Mouse (Mus musculus) frontal cortex, postnatal 14 days (tissue): ENCODE data around the gene Slc39a1.

Source experiments
- DNase-seq, 2 experiments: peaks; one replicate each; pipeline ENCODE4 v3.0.0; 2022; ENCODE audit warnings: low spot score in 2 of 2

Gene Slc39a1

DNA sequence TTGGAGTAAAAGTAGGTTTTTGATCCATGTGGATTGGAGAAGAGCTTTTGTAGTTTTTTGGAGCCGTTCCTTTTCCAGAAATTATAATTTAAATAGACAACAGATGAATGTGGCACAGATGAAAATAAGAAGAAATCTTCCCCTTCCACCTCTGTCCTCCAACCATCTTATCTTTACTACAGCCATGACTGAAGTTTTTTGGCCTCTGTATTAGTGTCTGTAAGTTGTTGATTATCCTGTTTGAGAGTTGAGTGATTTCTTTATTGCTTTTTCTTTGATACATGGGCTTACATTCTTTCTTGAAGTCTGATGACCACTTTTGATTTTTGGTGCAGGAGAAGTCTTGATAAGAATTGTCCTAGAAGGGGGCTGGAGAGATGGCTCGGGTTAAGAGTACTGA is 46.7 kb downstream of the Slc39a1 start:
- DNase-seq = no peak
